Mouse (Mus musculus): ENCODE results near the gene Lmln. TPM values are rescaled to one million over a fixed set of nuclear protein-coding genes. Genes with fewer than 3 reads are reported as not detected.

The Lmln gene
- polyA plus RNA-seq, 1 experiment = 0.78 TPM

GRCm38 (mm10) chr16:33015986-33016385 is 46.3 kb upstream of the Lmln start:
- no peaks in the 10 kb centered on the region for H3K79me2 ChIP-seq (ENCODE audit: control insufficient read depth, insufficient read depth)
- no peak overlapping the region for H3ac ChIP-seq (ENCODE audit: control insufficient read depth, insufficient read length)
- H3K27me3 ChIP-seq (ENCODE audit: control insufficient read depth, insufficient read depth, insufficient read length) = no peaks in the 10 kb centered on the region
- TF ChIP-seq USF1 (IDR thresholded peaks at IDR 0.05; ENCODE audit: low read depth) = no peak
- TF ChIP-seq POLR2AphosphoS2 (IDR thresholded peaks at IDR 0.05; ENCODE audit: insufficient read length, low read depth) = no peak
- no peak for TF ChIP-seq MAX (IDR thresholded peaks at IDR 0.05; ENCODE audit: low read depth)
- no peak for TF ChIP-seq E2F4 (IDR thresholded peaks at IDR 0.05; ENCODE audit: insufficient read depth)
- no peak for TF ChIP-seq MYOG (IDR thresholded peaks at IDR 0.05; ENCODE audit: control insufficient read depth in 1 of 3, insufficient read depth in 1 of 3, insufficient read length in 2 of 3, low read depth in 2 of 3)
- no peak for TF ChIP-seq REST (IDR thresholded peaks at IDR 0.05; ENCODE audit: insufficient read depth, insufficient read length)
- no peak for TF ChIP-seq POLR2A (IDR thresholded peaks at IDR 0.05; ENCODE audit: insufficient read length, low read depth)
- no peak for TF ChIP-seq TCF3 (IDR thresholded peaks at IDR 0.05; ENCODE audit: insufficient read length, low read depth)
- TF ChIP-seq TCF12 (IDR thresholded peaks at IDR 0.05; ENCODE audit: insufficient read depth, poor library complexity, severe bottlenecking) = no peak
- TF ChIP-seq SRF (IDR thresholded peaks at IDR 0.05; ENCODE audit: control insufficient read depth, insufficient read length, low read depth) = no peak
- no peak for TF ChIP-seq CEBPB (IDR thresholded peaks at IDR 0.05; ENCODE audit: insufficient read depth, poor library complexity, severe bottlenecking)
- no peak for TF ChIP-seq MYOD1 (IDR thresholded peaks at IDR 0.05; ENCODE audit: control insufficient read depth in 1 of 3, insufficient read length in 2 of 3, low read depth in 2 of 3)
- H3K36me3 ChIP-seq (ENCODE audit: control insufficient read depth, insufficient read depth) = peaks cover 16% of the 10 kb centered on the region
- H3K4me2 ChIP-seq (ENCODE audit: low read depth) = no peak overlapping the region
- no peak overlapping the region for H3K4me3 ChIP-seq

GRCm38 (mm10) chr16:33017677-33018349 is 44.5 kb upstream of the Lmln start:
- peak in 2 of 3 experiments; percentile 25 to 83 for TF ChIP-seq MYOD1 (IDR thresholded peaks at IDR 0.05; ENCODE audit: control insufficient read depth in 1 of 3, insufficient read length in 2 of 3, low read depth in 2 of 3)
- no peak for TF ChIP-seq SRF (IDR thresholded peaks at IDR 0.05; ENCODE audit: control insufficient read depth, insufficient read length, low read depth)

GRCm38 (mm10) chr16:33019117-33019770 is 43.1 kb upstream of the Lmln start:
- Histone ChIP-seq H3K4me3 (no peak overlapping the region), H3ac (ENCODE audit: control insufficient read depth, insufficient read length) (no peak overlapping the region)
- TF ChIP-seq MYOD1 (IDR thresholded peaks at IDR 0.05; ENCODE audit: control insufficient read depth in 1 of 3, insufficient read length in 2 of 3, low read depth in 2 of 3) (peak; percentile 14 to 78 (median 62)), CEBPB (IDR thresholded peaks at IDR 0.05; ENCODE audit: insufficient read depth, poor library complexity, severe bottlenecking) (no peak), REST (IDR thresholded peaks at IDR 0.05; ENCODE audit: insufficient read depth, insufficient read length) (no peak), USF1 (IDR thresholded peaks at IDR 0.05; ENCODE audit: low read depth) (no peak), POLR2A (IDR thresholded peaks at IDR 0.05; ENCODE audit: insufficient read length, low read depth) (no peak), SRF (IDR thresholded peaks at IDR 0.05; ENCODE audit: control insufficient read depth, insufficient read length, low read depth) (no peak), MYOG (IDR thresholded peaks at IDR 0.05; ENCODE audit: control insufficient read depth in 1 of 3, insufficient read depth in 1 of 3, insufficient read length in 2 of 3, low read depth in 2 of 3) (peak; percentile 19 to 86 (median 31)), TCF3 (IDR thresholded peaks at IDR 0.05; ENCODE audit: insufficient read length, low read depth) (no peak), MAX (IDR thresholded peaks at IDR 0.05; ENCODE audit: low read depth) (no peak), POLR2AphosphoS2 (IDR thresholded peaks at IDR 0.05; ENCODE audit: insufficient read length, low read depth) (peak; percentile 35)

More at GRCm38 (mm10) chr16:33017677-33018349, 44.5 kb upstream of the Lmln start:
- Histone ChIP-seq H3ac (ENCODE audit: control insufficient read depth, insufficient read length) (no peak overlapping the region), H3K4me3 (no peak overlapping the region), H3K36me3 (ENCODE audit: control insufficient read depth, insufficient read depth) (peaks cover 16% of the 10 kb centered on the region), H3K79me2 (ENCODE audit: control insufficient read depth, insufficient read depth) (no peaks in the 10 kb centered on the region), H3K4me2 (ENCODE audit: low read depth) (no peak overlapping the region), H3K27me3 (ENCODE audit: control insufficient read depth, insufficient read depth, insufficient read length) (no peaks in the 10 kb centered on the region)

GRCm38 (mm10) chr16:33021381-33021780 is 40.9 kb upstream of the Lmln start:
- no peak overlapping the region for H3K4me3 ChIP-seq
- no peaks in the 10 kb centered on the region for H3K79me2 ChIP-seq (ENCODE audit: control insufficient read depth, insufficient read depth)
- TF ChIP-seq CEBPB (IDR thresholded peaks at IDR 0.05; ENCODE audit: insufficient read depth, poor library complexity, severe bottlenecking) = no peak
- TF ChIP-seq MAX (IDR thresholded peaks at IDR 0.05; ENCODE audit: low read depth) = no peak
- TF ChIP-seq E2F4 (IDR thresholded peaks at IDR 0.05; ENCODE audit: insufficient read depth) = no peak
- no peak for TF ChIP-seq POLR2A (IDR thresholded peaks at IDR 0.05; ENCODE audit: insufficient read length, low read depth)
- TF ChIP-seq REST (IDR thresholded peaks at IDR 0.05; ENCODE audit: insufficient read depth, insufficient read length) = no peak
- TF ChIP-seq SRF (IDR thresholded peaks at IDR 0.05; ENCODE audit: control insufficient read depth, insufficient read length, low read depth) = no peak
- TF ChIP-seq TCF12 (IDR thresholded peaks at IDR 0.05; ENCODE audit: insufficient read depth, poor library complexity, severe bottlenecking) = no peak
- TF ChIP-seq TCF3 (IDR thresholded peaks at IDR 0.05; ENCODE audit: insufficient read length, low read depth) = no peak
- no peak for TF ChIP-seq MYOD1 (IDR thresholded peaks at IDR 0.05; ENCODE audit: control insufficient read depth in 1 of 3, insufficient read length in 2 of 3, low read depth in 2 of 3)
- TF ChIP-seq USF1 (IDR thresholded peaks at IDR 0.05; ENCODE audit: low read depth) = no peak
- TF ChIP-seq MYOG (IDR thresholded peaks at IDR 0.05; ENCODE audit: control insufficient read depth in 1 of 3, insufficient read depth in 1 of 3, insufficient read length in 2 of 3, low read depth in 2 of 3) = no peak
- no peak overlapping the region for H3ac ChIP-seq (ENCODE audit: control insufficient read depth, insufficient read length)
- no peaks in the 10 kb centered on the region for H3K27me3 ChIP-seq (ENCODE audit: control insufficient read depth, insufficient read depth, insufficient read length)
- H3K36me3 ChIP-seq (ENCODE audit: control insufficient read depth, insufficient read depth) = no peaks in the 10 kb centered on the region
- no peak overlapping the region for H3K4me2 ChIP-seq (ENCODE audit: low read depth)

More at GRCm38 (mm10) chr16:33019117-33019770, 43.1 kb upstream of the Lmln start:
- H3K27me3 ChIP-seq (ENCODE audit: control insufficient read depth, insufficient read depth, insufficient read length) = no peaks in the 10 kb centered on the region
- H3K36me3 ChIP-seq (ENCODE audit: control insufficient read depth, insufficient read depth) = peaks cover 5% of the 10 kb centered on the region
- H3K79me2 ChIP-seq (ENCODE audit: control insufficient read depth, insufficient read depth) = no peaks in the 10 kb centered on the region
- H3K4me2 ChIP-seq (ENCODE audit: low read depth) = peak overlapping the region; percentile 6

All from myocyte (in vitro differentiated cells).